Mouse (Mus musculus): ENCODE measurements at regions not wholly inside any gene's neighbourhood (a gene's known extent, or its start where the extent isn't known, plus 50 kb on each side); places are given as distances from the start of the nearest gene placed in this dataset.
"Not testable (repeated sequence)": the region's sequence is repeated elsewhere in the genome, so short reads cannot be mapped to it uniquely, and the experiment has no call there.

- in situ Hi-C loops (cut with MboI, MseI): loop anchor here (10.0 kb wide), 1 partner anchor 247 kb away; no protein-coding TSS in a partner anchor
Measured at GRCm38 (mm10) chr1:51602071-51602470, 123.8 kb upstream of the Nabp1 start.

DNA sequence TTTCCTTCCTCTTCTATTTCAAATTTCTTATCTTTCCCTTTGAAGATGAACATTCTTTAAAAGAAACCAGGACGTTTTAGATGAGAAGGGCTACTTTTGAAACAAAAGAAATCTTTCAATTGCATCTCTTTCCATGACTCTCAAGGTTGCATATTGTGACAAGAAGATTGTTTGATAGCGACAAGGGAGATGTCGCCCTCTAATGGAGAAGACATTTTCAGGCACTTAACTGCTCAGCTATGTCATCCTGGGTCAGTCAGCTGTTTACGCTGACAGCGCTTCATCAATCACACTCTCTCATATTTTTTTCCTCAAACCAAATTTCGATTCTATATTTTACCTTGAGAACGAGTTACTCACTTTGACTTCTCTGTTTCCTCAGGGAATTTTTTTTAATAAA is 122.2 kb upstream of the Nabp1 start:
- in situ Hi-C loops (cut with MboI, MseI): loop anchor here (10.0 kb wide), 1 partner anchor 246 kb away; no protein-coding TSS in a partner anchor

- in situ Hi-C loops (cut with MboI, MseI): loop anchor here (5.0 kb wide), 1 partner anchor 135 kb away; no protein-coding TSS in a partner anchor
Measured at GRCm38 (mm10) chr1:51596935-51597820, 119.0 kb upstream of the Nabp1 start.

DNA sequence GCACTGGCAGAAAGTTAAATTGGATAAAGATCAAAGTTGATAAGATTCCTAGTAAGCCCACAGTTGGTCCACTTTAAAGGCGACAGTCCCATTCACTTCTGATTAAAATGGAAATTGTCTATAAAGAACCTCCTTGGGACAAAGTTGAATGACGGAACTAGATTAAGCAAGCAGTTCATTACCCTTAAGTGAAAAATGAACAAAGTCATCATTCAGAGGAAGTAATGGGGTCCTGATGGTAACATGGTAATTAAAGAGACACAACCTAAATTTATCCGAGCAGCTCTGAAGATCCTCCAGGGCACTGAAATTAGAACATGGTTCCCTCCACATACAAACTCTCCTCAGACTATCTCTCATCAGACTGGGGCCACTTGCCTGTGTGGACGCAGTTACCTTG is 116.4 kb upstream of the Nabp1 start:
- in situ Hi-C loops (cut with MboI, MseI): loop anchor here (5.0 kb wide), 1 partner anchor 132 kb away; no protein-coding TSS in a partner anchor

- in situ Hi-C loops (cut with MboI, MseI): no loop called here
Measured at GRCm38 (mm10) chr1:51593621-51594441, 115.6 kb upstream of the Nabp1 start.

- in situ Hi-C loops (cut with MboI, MseI): no loop called here
Measured at GRCm38 (mm10) chr1:51591886-51592285, 113.7 kb upstream of the Nabp1 start.

DNA sequence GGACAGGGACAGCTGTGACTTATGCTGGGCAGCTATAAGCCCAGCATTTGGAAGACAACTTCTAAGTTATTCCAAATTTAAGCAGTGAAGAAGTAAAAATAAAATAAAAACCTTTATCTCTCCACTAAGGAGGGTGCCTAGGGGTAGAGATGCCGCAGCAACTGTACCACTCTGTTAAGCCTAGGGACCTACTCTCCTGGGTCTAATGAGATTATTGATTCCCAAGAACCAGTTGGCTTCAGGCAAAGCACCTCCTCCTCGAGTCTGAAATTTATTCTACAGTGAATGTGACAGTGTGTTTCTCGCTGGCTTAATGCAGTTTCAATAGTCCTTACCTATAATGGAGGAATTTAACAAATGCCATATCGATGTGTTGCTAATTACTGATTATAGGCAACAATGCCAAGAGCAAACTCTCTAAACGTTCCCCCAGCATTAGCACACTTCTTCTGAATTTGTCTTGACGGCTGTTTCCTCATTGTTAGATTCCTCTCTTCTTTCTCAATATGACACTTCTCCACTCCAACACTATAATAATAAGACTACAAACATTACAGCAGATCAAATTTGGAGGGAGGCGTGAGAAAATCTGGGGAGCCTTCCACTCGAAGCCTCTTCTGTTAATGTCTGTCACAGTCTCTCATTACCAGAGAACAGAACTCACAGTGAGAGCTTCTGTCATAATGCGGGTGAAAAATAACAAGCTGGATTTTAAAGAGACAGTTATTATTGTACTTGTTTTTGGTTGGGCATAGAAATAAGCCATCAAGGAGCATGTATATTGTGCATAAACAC is 112.6 kb upstream of the Nabp1 start:
- in situ Hi-C loops (cut with MboI, MseI): no loop called here

DNA sequence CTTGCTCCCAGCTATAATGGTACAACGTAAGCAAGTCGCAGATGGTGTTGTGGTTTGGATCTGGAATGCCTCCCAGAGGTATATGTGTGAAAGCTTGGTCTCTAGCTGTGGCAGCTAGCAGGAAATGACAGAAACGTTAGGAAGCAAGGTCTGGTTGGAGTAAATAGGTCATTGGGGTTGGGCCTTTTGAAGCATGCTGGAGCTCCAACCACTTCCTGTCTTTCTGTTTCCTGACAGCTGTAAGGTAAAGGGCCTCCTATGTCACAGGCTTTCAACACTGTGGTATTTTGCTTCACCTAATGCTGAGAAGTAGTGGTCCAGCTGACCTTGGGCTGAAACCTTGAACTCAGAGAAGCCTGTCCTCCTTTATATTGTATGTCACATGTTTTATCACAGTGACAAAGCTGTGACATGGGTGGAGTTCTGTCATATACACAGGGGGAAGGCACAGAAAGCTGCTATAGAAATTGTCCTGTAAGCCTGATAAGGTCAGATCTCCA is 106.8 kb upstream of the Nabp1 start:
- in situ Hi-C loops (cut with MboI, MseI): no loop called here

DNA sequence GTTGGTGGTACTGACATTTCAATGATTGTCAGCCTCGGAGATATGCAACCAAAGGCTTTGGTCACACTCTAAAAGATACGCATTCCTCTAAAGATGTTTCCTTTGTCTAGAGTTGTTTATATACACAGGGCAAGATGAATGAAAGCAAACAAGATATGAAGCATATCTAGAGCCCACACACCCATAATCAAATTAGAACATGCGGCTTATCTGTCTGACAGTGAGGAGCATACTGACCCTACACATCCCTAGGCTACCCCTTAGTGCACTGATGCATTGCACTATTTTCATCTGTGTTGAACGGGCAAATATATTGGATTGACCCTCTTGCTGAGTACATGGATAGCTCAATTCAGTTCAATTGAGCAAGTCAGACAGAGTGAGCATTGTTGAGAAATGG is 105.6 kb upstream of the Nabp1 start:
- in situ Hi-C loops (cut with MboI, MseI): no loop called here

- in situ Hi-C loops (cut with MboI, MseI): no loop called here
Measured at GRCm38 (mm10) chr1:51580074-51580473, 101.8 kb upstream of the Nabp1 start.

- in situ Hi-C loops (cut with MboI, MseI): no loop called here
Measured at GRCm38 (mm10) chr1:51577701-51578100, 99.5 kb upstream of the Nabp1 start.

GRCm38 (mm10) chr1:51572314-51573078 is 94.3 kb upstream of the Nabp1 start:
- in situ Hi-C loops (cut with MboI, MseI): no loop called here

- in situ Hi-C loops (cut with MboI, MseI): no loop called here
Measured at GRCm38 (mm10) chr1:51569625-51570024, 91.4 kb upstream of the Nabp1 start.

- in situ Hi-C loops (cut with MboI, MseI): no loop called here
Measured at GRCm38 (mm10) chr1:51566170-51566649, 88.0 kb upstream of the Nabp1 start.

GRCm38 (mm10) chr1:51556616-51557015 is 78.4 kb upstream of the Nabp1 start:
- in situ Hi-C loops (cut with MboI, MseI): not testable (repeated sequence)

- in situ Hi-C loops (cut with MboI, MseI): no loop called here
Measured at GRCm38 (mm10) chr1:51553738-51554137, 75.5 kb upstream of the Nabp1 start.

DNA sequence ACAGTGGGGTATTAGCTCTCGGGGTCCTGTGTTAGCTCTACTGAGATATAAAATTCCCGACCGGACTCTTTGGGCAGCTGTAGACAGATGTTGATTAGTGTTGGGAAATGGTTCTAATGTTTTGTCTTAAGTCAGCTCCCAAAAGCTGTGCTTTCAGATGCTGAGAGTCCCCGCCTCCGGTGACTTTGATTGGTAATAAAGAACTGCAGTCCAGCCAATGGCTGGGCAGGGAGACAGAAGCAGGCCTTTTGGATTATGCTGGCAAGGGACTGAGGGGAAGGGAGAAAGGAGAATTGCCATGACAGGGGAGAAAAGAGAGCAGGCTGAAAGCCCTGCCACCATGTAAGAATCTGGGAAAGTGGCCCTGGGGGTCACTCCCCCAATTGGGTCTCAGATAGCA is 73.4 kb upstream of the Nabp1 start:
- in situ Hi-C loops (cut with MboI, MseI): no loop called here

DNA sequence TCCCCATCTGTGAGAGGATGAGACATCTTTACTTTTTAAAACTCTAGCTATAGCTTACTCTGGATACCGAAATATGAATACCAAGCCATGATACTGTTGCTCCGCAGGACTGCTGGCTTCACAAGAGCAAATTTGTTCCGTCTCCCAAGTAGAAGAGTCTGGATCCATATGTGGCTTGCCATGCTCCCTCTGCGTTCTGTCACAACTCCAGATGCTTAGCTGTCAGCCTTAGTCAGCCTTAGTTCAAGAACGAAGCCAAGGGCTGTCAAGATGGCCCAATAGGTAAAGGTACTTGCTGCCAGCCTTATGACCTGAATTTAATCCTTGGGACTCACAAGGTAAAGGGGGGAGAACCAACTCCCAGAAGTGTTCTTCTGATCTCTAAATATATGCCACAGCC is 64.6 kb upstream of the Nabp1 start:
- in situ Hi-C loops (cut with MboI, MseI): no loop called here

- in situ Hi-C loops (cut with MboI, MseI): no loop called here
Measured at GRCm38 (mm10) chr1:51539634-51540033, 61.4 kb upstream of the Nabp1 start.

GRCm38 (mm10) chr1:51538836-51539235 is 60.6 kb upstream of the Nabp1 start:
- in situ Hi-C loops (cut with MboI, MseI): no loop called here
